Mouse (Mus musculus) heart, postnatal 0 days (tissue): ENCODE measurements around the gene Fmnl2. TPM values are rescaled to one million over a fixed set of nuclear protein-coding genes. Genes with fewer than 3 reads are reported as not detected.
A peak's percentile ranks its signal among the peaks of the same experiment; 100 is the strongest.

Source experiments
- ATAC-seq: fragments of 200-750 bp; cut with Nextera tagmentation; 2 replicates; pipeline ENCODE4 v1.8.0; 2017; ENCODE audit warnings: low read depth, moderate number of reproducible peaks, moderate library complexity; ENCODE audit not compliant: insufficient read depth
- DNase-seq: peaks from one replicate; pipeline ENCODE4 v3.0.0-alpha.2; 2016; ENCODE audit warnings: low spot score
- H3K27ac ChIP-seq: fragments of 300-500 bp; sonication (generic); 2 replicates; pipeline ENCODE4 v1.5.1; 2014; ENCODE audit warnings: low read depth, mild to moderate bottlenecking
- H3K27me3 ChIP-seq: fragments of 300-500 bp; sonication (generic); 2 replicates; pipeline ENCODE4 v1.6.1; 2014; ENCODE audit warnings: low read length, mixed read lengths; ENCODE audit not compliant: control insufficient read depth, insufficient read depth
- H3K36me3 ChIP-seq: fragments of 300-500 bp; sonication (generic); replicated peaks from 2 replicates; pipeline ENCODE4 v1.6.1; 2014; ENCODE audit warnings: low read length, mixed read lengths; ENCODE audit not compliant: control insufficient read depth, insufficient read depth
- H3K4me1 ChIP-seq: fragments of 300-500 bp; sonication (generic); 2 replicates; pipeline ENCODE4 v1.6.1; 2014; ENCODE audit warnings: antibody characterized with exemption; ENCODE audit not compliant: control insufficient read depth, insufficient read depth
- H3K4me2 ChIP-seq: fragments of 300-500 bp; sonication (generic); 2 replicates; pipeline ENCODE4 v1.6.1; 2014; ENCODE audit warnings: low read depth, mild to moderate bottlenecking, low read length, moderate library complexity
- H3K4me3 ChIP-seq: fragments of 300-500 bp; sonication (generic); 2 replicates; pipeline ENCODE4 v1.5.1; 2014; ENCODE audit warnings: low read depth, low read length
- H3K9ac ChIP-seq: fragments of 300-500 bp; sonication (generic); replicated peaks from 2 replicates; pipeline ENCODE4 v1.6.1; 2014; ENCODE audit warnings: low read depth, low read length, mixed read lengths
- H3K9me3 ChIP-seq: fragments of 300-500 bp; sonication (generic); replicated peaks from 2 replicates; pipeline ENCODE4 v1.6.1; 2016; ENCODE audit warnings: low read length; ENCODE audit not compliant: control insufficient read depth
- CTCF ChIP-seq: IDR thresholded peaks from 2 replicates; pipeline ENCODE4 v1.5.1; 2016; ENCODE audit warnings: antibody characterized with exemption, control low read depth, low read depth
- EP300 ChIP-seq: IDR thresholded peaks from 2 replicates; pipeline ENCODE4 v1.6.1; 2016; ENCODE audit warnings: antibody characterized with exemption, low read depth
- WGBS: fragments of 180-500 bp; shearing (Covaris S2); extraction: QIAGEN DNeasy Blood & Tissue Kit; methylation state at CpG from one replicate; pipeline ENCODE4 v1.1.7; 2014; 5-methylcytosine and 5-hydroxymethylcytosine counted together
- polyA plus RNA-seq: library from polyadenylated mRNA; unstranded; fragments of >200 nt; fragmentation: Nextera tagmentation; extraction: Ambion mirVana; gene quantifications from 2 replicates; pipeline ENCODE4 v1.2.1, GENCODE M21; 2015
- total RNA-seq: library from RNA; depleted of rRNA; stranded (reverse); fragments of >200 nt; gene quantifications from 2 replicates; pipeline ENCODE4 v1.2.3, GENCODE M21; 2014; ENCODE audit warnings: low replicate concordance

The Fmnl2 gene
- total and polyA plus RNA-seq, 2 experiments from 2014 or later = 0.77 to 1.6 TPM

DNA sequence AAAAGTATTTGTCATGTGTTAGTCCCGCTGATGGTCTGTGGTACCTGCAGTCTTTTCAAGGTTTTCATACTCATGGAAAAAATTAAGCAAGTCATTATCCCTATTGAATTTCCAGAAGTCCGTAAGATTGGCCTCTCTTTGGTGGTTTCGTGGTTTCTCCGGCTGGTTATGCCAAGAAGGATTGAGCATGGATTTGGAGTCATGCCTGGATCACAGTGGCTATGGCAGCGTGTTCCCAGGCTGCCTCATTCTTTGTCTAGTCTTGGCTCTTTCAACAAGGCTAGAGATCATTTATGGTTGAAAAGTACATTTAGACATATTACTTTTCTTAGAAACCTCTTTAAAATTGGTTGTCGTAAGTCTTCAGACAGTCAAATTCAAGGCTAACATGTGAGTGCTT lies 192.7 kb downstream of the Fmnl2 start:
- Histone ChIP-seq H3K4me1 (no peaks in the 10 kb centered on the region), H3K36me3 (no peaks in the 10 kb centered on the region), H3K9ac (no peak overlapping the region), H3K9me3 (no peaks in the 10 kb centered on the region), H3K4me3 (no peak overlapping the region), H3K4me2 (no peak overlapping the region), H3K27ac (no peak overlapping the region), H3K27me3 (no peaks in the 10 kb centered on the region)
- 87% methylated on average over 6 of the region's 6 CpGs for WGBS
- no peak for ATAC-seq
- TF ChIP-seq EP300 = no peak
- TF ChIP-seq CTCF = no peak
- DNase-seq = no peak

GRCm38 (mm10) chr2:53051502-53051901 lies 193.8 kb downstream of the Fmnl2 start:
- WGBS = 76% methylated on average over 8 of the region's 8 CpGs
- H3K4me3 ChIP-seq = no peak overlapping the region

GRCm38 (mm10) chr2:53053714-53054113 lies 196.1 kb downstream of the Fmnl2 start:
- no peak for ATAC-seq
- 75% methylated on average over 7 of the region's 7 CpGs for WGBS
- no peaks in the 10 kb centered on the region for H3K9me3 ChIP-seq

More at GRCm38 (mm10) chr2:53051502-53051901, 193.8 kb downstream of the Fmnl2 start:
- DNase-seq (no peak), ATAC-seq (no peak)
- H3K27me3 ChIP-seq = no peaks in the 10 kb centered on the region
- TF ChIP-seq CTCF = no peak
- TF ChIP-seq EP300 = no peak
- H3K27ac ChIP-seq = no peak overlapping the region
- no peaks in the 10 kb centered on the region for H3K9me3 ChIP-seq
- no peaks in the 10 kb centered on the region for H3K4me1 ChIP-seq
- H3K9ac ChIP-seq = no peak overlapping the region
- no peaks in the 10 kb centered on the region for H3K36me3 ChIP-seq
- no peak overlapping the region for H3K4me2 ChIP-seq

DNA sequence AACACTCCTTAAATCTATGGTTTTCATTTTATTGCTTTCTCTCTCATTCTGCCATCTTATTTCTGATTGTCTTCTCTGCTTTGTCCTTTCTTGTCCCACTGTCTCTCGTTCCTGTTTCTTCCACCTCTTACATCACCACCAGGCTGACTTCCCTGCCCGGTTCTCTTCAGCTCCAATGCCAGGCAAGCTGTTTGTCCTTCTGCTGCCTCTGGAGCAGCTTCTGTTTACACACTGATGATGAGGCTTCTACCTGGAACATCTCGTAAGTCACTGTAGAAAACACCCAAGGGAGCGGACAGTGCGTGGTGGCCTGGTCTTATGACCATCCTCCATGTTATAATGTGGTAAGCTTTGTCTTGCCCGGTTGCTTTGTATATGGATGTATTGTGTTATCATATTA lies 198.9 kb downstream of the Fmnl2 start:
- no peak overlapping the region for H3K27ac ChIP-seq
- ATAC-seq (no peak), DNase-seq (no peak)
- H3K4me1 ChIP-seq = no peaks in the 10 kb centered on the region
- 86% methylated on average over 6 of the region's 6 CpGs for WGBS
- no peaks in the 10 kb centered on the region for H3K9me3 ChIP-seq
- no peak overlapping the region for H3K4me3 ChIP-seq
- TF ChIP-seq EP300 = no peak
- no peak for TF ChIP-seq CTCF
- H3K9ac ChIP-seq = no peak overlapping the region
- no peaks in the 10 kb centered on the region for H3K27me3 ChIP-seq
- H3K4me2 ChIP-seq = no peak overlapping the region
- H3K36me3 ChIP-seq = no peaks in the 10 kb centered on the region

More at GRCm38 (mm10) chr2:53053714-53054113, 196.1 kb downstream of the Fmnl2 start:
- H3K4me2 ChIP-seq = no peak overlapping the region
- H3K4me3 ChIP-seq = no peak overlapping the region
- H3K9ac ChIP-seq = no peak overlapping the region
- H3K4me1 ChIP-seq = no peaks in the 10 kb centered on the region
- no peak for DNase-seq
- H3K36me3 ChIP-seq = no peaks in the 10 kb centered on the region
- no peaks in the 10 kb centered on the region for H3K27me3 ChIP-seq
- H3K27ac ChIP-seq = 0 out of 2 replicates have a peak overlapping the region, but pooled peaks have one; percentile 16
- TF ChIP-seq EP300 (no peak), CTCF (no peak)

DNA sequence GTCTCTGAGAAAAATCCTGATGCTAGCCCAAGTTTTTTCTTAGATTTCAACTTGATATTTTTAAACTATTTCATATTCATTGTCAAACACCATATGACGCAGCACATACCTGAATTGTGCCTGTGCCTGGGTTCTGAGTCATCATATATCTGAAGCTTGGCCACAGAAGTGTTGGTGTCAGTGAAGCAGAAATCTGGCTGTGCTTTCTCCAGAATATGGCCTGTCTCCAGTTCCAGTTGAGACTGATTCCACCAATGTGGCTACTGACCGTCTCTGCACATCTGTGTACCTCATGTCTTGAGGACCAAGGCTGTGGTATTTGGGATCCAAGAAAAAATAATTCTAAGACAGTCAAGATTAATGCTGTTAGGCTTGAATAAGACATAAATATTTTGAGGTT lies 199.6 kb downstream of the Fmnl2 start:
- TF ChIP-seq EP300 (no peak), CTCF (no peak)
- Histone ChIP-seq H3K9ac (no peak overlapping the region), H3K4me2 (no peak overlapping the region), H3K4me1 (no peaks in the 10 kb centered on the region), H3K4me3 (no peak overlapping the region), H3K27me3 (no peaks in the 10 kb centered on the region), H3K27ac (no peak overlapping the region), H3K36me3 (no peaks in the 10 kb centered on the region), H3K9me3 (no peaks in the 10 kb centered on the region)
- WGBS = 79% methylated on average over 2 of the region's 2 CpGs
- DNase-seq (no peak), ATAC-seq (no peak)

DNA sequence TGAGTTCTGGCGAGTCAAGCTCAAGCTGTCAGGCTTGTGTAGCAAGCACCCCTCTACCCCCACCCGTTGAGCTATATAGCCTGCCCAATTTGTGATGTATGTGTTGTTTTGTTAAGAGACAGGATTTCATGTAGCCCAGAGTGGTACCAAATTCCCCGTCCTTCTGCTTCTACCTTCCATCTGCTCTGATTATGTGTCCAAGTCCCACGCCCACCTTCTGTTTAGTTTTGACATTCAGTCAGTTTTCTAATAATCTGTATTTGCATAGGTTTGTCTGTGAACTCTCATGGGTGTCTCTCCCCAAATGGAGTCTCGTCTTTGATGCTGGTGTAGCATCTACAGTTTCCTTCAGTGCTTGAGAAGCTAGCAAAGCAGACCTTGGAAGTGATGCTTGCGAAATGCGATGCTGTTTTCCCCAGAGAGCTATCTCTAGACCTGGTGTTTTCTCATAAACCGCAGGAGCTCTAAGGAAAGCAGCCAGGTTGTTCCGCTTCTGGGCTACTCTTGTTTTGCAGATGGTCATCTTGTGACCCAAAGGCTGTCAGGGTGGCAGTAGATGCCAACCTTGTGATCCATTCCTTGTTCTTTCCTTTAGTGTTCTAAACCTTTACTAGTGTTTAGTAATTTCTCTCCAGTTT lies 203.8 kb downstream of the Fmnl2 start:
- Histone ChIP-seq H3K27me3 (no peaks in the 10 kb centered on the region), H3K9ac (no peak overlapping the region), H3K4me2 (no peak overlapping the region), H3K9me3 (no peaks in the 10 kb centered on the region), H3K27ac (no peak overlapping the region), H3K4me1 (no peaks in the 10 kb centered on the region), H3K36me3 (no peaks in the 10 kb centered on the region), H3K4me3 (no peak overlapping the region)
- no peak for ATAC-seq
- no peak for DNase-seq
- TF ChIP-seq CTCF = no peak
- no peak for TF ChIP-seq EP300
- WGBS = 85% methylated on average over 9 of the region's 9 CpGs
